Mouse (Mus musculus) lung, adult 2 months (tissue): ENCODE measurements around the gene Aph1c. TPM values are rescaled to one million over a fixed set of nuclear protein-coding genes. Genes with fewer than 3 reads are reported as not detected.
"Not testable (repeated sequence)": the region's sequence is repeated elsewhere in the genome, so short reads cannot be mapped to it uniquely, and the experiment has no call there.

Experiments
- DNase-seq: peaks from one replicate; pipeline ENCODE4 v3.0.0; 2022
- H3K4me1 ChIP-seq: fragments of 200-500 bp; 2 replicates; pipeline ENCODE4 v1.6.1; 2011; ENCODE audit warnings: low read length; ENCODE audit not compliant: control insufficient read depth, insufficient read depth
- H3K4me3 ChIP-seq: fragments of 200-500 bp; replicated peaks from 2 replicates; pipeline ENCODE3; 2011; ENCODE audit warnings: low read depth, mild to moderate bottlenecking, control low read depth, low read length; ENCODE audit errors: extremely low read depth
- CTCF ChIP-seq: fragments of 200-500 bp; IDR thresholded peaks from 2 replicates; pipeline ENCODE4 v1.5.1; 2011; ENCODE audit warnings: mild to moderate bottlenecking, low read length, control low read depth; ENCODE audit not compliant: insufficient read depth
- POLR2A ChIP-seq: fragments of 200-500 bp; IDR thresholded peaks from 2 replicates; pipeline ENCODE4 v1.6.1; 2011; ENCODE audit warnings: low read depth, mild to moderate bottlenecking, control low read depth, low read length, borderline replicate concordance; ENCODE audit errors: extremely low read depth
- WGBS: fragments of 180-500 bp; shearing (Covaris S2); methylation state at CpG from one replicate; pipeline ENCODE4 v1.1.7; 2018; 5-methylcytosine and 5-hydroxymethylcytosine counted together
- polyA plus RNA-seq: library from polyadenylated mRNA; depleted of rRNA; stranded (reverse); fragments of >200 nt; gene quantifications from 2 replicates; pipeline ENCODE4 v1.2.3, GENCODE M21; 2012; rRNA removed

Gene Aph1c
- polyA plus RNA-seq, 1 experiment, result 4.6 TPM

- peaks cover 3% of the 10 kb centered on the region; the same call in 1 of the 2 replicates for H3K4me1 ChIP-seq
- peak within 1 kb of the TSS; percentile 88 for H3K4me3 ChIP-seq
- DNase-seq, result peak; percentile 96
- TF ChIP-seq CTCF, result no peak
- TF ChIP-seq POLR2A, result peak; percentile 62
- 1% methylated on average over 42 of the region's 42 CpGs for WGBS
Measured at GRCm38 (mm10) chr9:66795464-66796324, 38.8 kb downstream of the Aph1c start, which contains the start of gene Aph1b. Gene Aph1b, minus strand, starts transcription at chr9:66795490.

GRCm38 (mm10) chr9:66794629-66795463 is 39.7 kb downstream of the Aph1c start:
- TF ChIP-seq CTCF, result no peak
- TF ChIP-seq POLR2A, result no peak; the same call in none of the 2 replicates
- 2% methylated on average over 43 of the region's 43 CpGs for WGBS
- peaks cover 3% of the 10 kb centered on the region; the same call in 1 of the 2 replicates for H3K4me1 ChIP-seq
- no peak for DNase-seq
- peak overlapping the region; percentile 88 for H3K4me3 ChIP-seq

GRCm38 (mm10) chr9:66787821-66788220 is 46.7 kb downstream of the Aph1c start:
- 12% methylated on average over 2 of the region's 2 CpGs for WGBS
- TF ChIP-seq POLR2A, result no peak
- no peak for TF ChIP-seq CTCF
- Histone ChIP-seq H3K4me1 (no peaks in the 10 kb centered on the region), H3K4me3 (no peak overlapping the region)
- DNase-seq, result no peak

GRCm38 (mm10) chr9:66784552-66784951 is 50.0 kb downstream of the Aph1c start:
- not testable (repeated sequence) for DNase-seq, H3K4me3 ChIP-seq, H3K4me1 ChIP-seq
- 79% methylated on average over 2 of the region's 3 CpGs for WGBS

- TF ChIP-seq POLR2A, result no peak
- TF ChIP-seq CTCF, result no peak
- no peak overlapping the region for H3K4me3 ChIP-seq
- no peak for DNase-seq
- no peaks in the 10 kb centered on the region for H3K4me1 ChIP-seq
Measured at GRCm38 (mm10) chr9:66770701-66771100, 63.8 kb downstream of the Aph1c start.

GRCm38 (mm10) chr9:66769275-66769674 is 65.3 kb downstream of the Aph1c start:
- H3K4me3 ChIP-seq, result no peak overlapping the region
- DNase-seq, result peak; percentile 4
- 42% methylated on average over 3 of the region's 3 CpGs for WGBS
- TF ChIP-seq POLR2A, result no peak
- no peaks in the 10 kb centered on the region for H3K4me1 ChIP-seq

- no peak overlapping the region for H3K4me3 ChIP-seq
- TF ChIP-seq POLR2A, result no peak
- TF ChIP-seq CTCF, result no peak
- no peak for DNase-seq
- 93% methylated on average over 1 of the region's 1 CpGs for WGBS
- no peaks in the 10 kb centered on the region for H3K4me1 ChIP-seq
Measured at GRCm38 (mm10) chr9:66768721-66769120, 65.8 kb downstream of the Aph1c start.

Other genes starting within 250 kb of the Aph1c start
- gene Usp3, start 241.6 kb downstream of the Aph1c start, polyA plus RNA-seq, result 10.8 and 15.6 TPM in 2 replicates
- gene Car12, start 121.0 kb downstream of the Aph1c start, polyA plus RNA-seq, result 0.88 and 6.7 TPM in 2 replicates
- gene Aph1b, start 39.2 kb downstream of the Aph1c start, polyA plus RNA-seq, result 3.4 and 4.6 TPM in 2 replicates
- gene Gm10647, start 37.7 kb downstream of the Aph1c start, polyA plus RNA-seq, result 0.10 and 0.17 TPM in 2 replicates
- gene Rab8b, start 85.0 kb upstream of the Aph1c start, polyA plus RNA-seq, result 11.9 and 19.2 TPM in 2 replicates
- gene Rps27l, start 111.4 kb upstream of the Aph1c start, polyA plus RNA-seq, result 31.1 and 36.3 TPM in 2 replicates
- gene Lactb, start 140.8 kb upstream of the Aph1c start, polyA plus RNA-seq, result 7.4 and 10.9 TPM in 2 replicates
- gene Tpm1, start 214.7 kb upstream of the Aph1c start, polyA plus RNA-seq, result 168 and 359 TPM in 2 replicates